Mouse (Mus musculus) heart, adult 2 months (tissue): ENCODE data around the gene Ror2.

Experiments
- CTCF ChIP-seq: fragments of 200-600 bp; IDR thresholded peaks from 2 replicates; pipeline ENCODE4 v1.8.1; 2022; ENCODE audit warnings: antibody characterized with exemption, mild to moderate bottlenecking, moderate library complexity
- EP300 ChIP-seq: fragments of 200-500 bp; IDR thresholded peaks from 2 replicates; pipeline ENCODE4 v1.6.1; 2011; ENCODE audit warnings: low read depth, low read length, control low read depth; ENCODE audit not compliant: insufficient read depth
- POLR2A ChIP-seq: fragments of 200-500 bp; IDR thresholded peaks from 2 replicates; pipeline ENCODE4 v1.6.1; 2011; ENCODE audit warnings: mild to moderate bottlenecking, low read depth, low read length, control low read depth; ENCODE audit not compliant: insufficient read depth

DNA sequence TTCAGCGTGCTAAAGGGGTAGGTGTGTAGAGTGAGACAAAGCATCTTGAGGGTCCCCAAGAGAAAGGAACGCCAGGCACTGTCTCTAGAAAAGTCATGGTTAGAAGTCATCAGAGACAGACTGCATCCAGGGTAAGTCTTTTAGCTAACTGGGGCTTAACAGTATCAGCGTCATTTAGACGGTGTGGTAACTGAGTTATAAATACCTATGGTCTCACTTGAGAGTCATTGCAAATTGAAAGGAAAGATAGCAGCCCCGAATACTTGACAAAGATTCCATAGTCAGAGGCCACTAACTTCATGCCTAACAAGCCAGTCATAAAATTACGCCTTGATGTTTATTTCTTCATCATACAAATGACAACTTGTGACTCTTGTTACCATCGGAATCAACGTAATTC, 191.3 kb downstream of the Ror2 start:
- no peak for TF ChIP-seq CTCF
- TF ChIP-seq POLR2A, result no peak
- TF ChIP-seq EP300, result no peak
